Mouse (Mus musculus) testis, adult 10 weeks (tissue): ENCODE data around the gene Nsun3. TPM values are rescaled to one million over a fixed set of nuclear protein-coding genes. Genes with fewer than 3 reads are reported as not detected.

ENCODE experiments used
- polyA plus RNA-seq: library from polyadenylated mRNA; stranded (reverse); fragments of 350-450 nt; fragmentation: Illumina TruSeq; extraction: RNeasy Lipid Tissue Mini Kit (QIAGEN cat#74804); gene quantifications from one replicate; pipeline ENCODE4 v1.2.3, GENCODE M21; 2014; ENCODE audit warnings: low read depth, low replicate concordance

Gene Nsun3
- polyA plus RNA-seq = 11.4 TPM

GRCm38 (mm10) chr16:62786621-62787331 lies at the start of gene Nsun3:
Gene Nsun3 (minus strand): TSS chr16:62786818.

GRCm38 (mm10) chr16:62814491-62814890 lies 27.9 kb upstream of the Nsun3 start, which contains the start of gene Stx19:
Gene Stx19 (plus strand): TSS chr16:62814676.

Other genes with a start within 250 kb of the Nsun3 start
- not detected for gene Stx19, start 27.9 kb upstream of the Nsun3 start, polyA plus RNA-seq
- 76.9 TPM for gene Arl13b, start 60.2 kb upstream of the Nsun3 start, polyA plus RNA-seq
- 47.3 TPM for gene Pros1, start 67.5 kb upstream of the Nsun3 start, polyA plus RNA-seq